Mouse (Mus musculus): ENCODE data around the gene Lancl3. TPM values are rescaled to one million over a fixed set of nuclear protein-coding genes. Genes with fewer than 3 reads are reported as not detected.
"Not testable (repeated sequence)": the region's sequence is repeated elsewhere in the genome, so short reads cannot be mapped to it uniquely, and the experiment has no call there.

The Lancl3 gene
- polyA plus RNA-seq, 1 experiment from 2014 or later: 0.70 TPM

DNA sequence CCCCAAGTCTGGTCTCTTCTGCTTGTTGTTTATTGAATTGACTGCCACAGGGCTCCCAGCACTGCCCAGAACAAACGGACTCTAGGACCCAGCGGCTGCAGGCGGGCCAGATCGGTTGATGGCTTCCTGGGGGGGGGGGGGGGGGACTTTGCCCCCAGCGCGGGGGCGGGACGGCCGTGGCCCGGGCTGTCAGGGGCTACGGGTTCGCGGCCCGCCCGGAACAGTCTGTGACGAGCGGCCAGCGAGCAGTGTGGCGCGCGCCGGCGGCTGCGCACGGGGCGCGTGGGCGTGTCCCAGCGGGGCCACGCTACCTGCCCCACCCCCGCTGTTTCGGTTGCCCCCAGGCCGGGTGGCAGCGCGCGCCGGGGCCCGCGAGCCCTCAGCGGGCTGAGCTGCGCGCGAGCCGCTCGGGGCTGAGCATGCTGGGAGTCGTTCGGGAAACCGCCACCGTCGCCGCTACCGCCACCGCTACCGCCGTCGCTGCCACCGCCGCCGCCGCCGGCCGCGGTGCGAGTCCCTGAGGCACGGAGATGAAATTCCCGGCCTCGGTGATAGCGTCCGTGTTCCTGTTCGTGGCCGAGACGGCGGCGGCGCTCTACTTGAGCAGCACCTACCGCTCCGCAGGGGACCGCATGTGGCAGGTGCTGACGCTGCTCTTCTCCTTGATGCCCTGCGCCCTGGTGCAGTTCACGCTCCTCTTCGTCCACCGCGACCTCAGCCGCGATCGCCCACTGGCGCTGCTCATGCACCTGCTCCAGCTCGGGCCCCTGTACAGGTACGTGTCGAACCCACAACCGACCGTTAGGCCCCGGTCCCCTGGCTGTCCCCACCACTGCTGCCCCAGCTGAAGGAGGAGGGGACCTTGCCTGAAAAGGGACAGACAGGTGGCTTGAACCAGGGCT is 73.0 kb downstream of the Lancl3 start, which contains the start of gene Xk:
Xk (plus strand) TSS at position 297 of the 902 bp plus-strand sequence.
- Histone ChIP-seq H3K27me3 (replicated peaks; ENCODE audit: control insufficient read depth, insufficient read depth, low read length) (no peaks in the 10 kb centered on the region), H3K4me3 (ENCODE audit: low read depth, low read length) (peak within 1 kb of the TSS; percentile 46), H3K27ac (ENCODE audit: low read depth) (0 out of 2 replicates have a peak within 1 kb of the TSS, but pooled peaks have one; percentile 22), H3K4me2 (ENCODE audit: low read length) (peak within 1 kb of the TSS; percentile 40), H3K9me3 (ENCODE audit: control insufficient read depth, low read length) (no peaks in the 10 kb centered on the region), H3K9ac (ENCODE audit: low read length) (peak within 1 kb of the TSS; percentile 45), H3K36me3 (ENCODE audit: control insufficient read depth, insufficient read depth, low read length) (no peaks in the 10 kb centered on the region), H3K4me1 (replicated peaks; ENCODE audit: control insufficient read depth, insufficient read depth, low read length) (no peaks in the 10 kb centered on the region)
- 8% methylated on average over 60 of the region's 94 CpGs for WGBS
- peak; percentile 72 for DNase-seq (ENCODE audit: low spot score)
- ATAC-seq (replicated peaks; ENCODE audit: low FRiP score, low TSS enrichment, low read depth): peak; percentile 91

DNA sequence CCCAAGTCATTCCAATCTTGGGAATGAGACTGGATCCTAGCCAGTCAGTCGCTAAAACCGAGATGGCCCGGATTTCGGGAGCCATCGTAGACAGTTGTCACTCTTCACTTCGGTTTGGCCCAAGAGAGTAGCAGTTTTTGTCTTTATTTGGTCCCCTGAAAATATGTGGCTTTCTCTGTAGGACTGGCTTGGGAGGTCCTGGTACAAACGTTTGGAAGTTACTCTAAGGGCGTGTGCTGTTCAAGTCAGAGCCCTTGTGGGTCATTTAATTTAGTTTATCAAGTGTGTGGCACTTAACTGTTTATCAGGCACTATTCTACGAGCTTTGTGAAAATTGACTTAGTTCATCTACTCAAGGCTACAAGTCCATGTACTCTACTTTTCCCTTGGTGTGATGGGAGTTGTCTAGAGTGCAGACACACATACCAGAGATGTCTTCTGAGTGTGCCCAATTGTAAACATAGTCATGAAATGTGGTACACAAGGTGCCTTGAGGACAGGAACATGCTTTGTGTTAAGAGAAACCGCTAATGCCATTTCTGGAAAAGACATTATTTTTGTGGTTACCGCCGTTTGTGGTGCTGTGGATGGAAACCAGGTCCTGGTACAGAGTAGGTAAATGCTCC is 73.8 kb downstream of the Lancl3 start:
- no peak overlapping the region for H3K27ac ChIP-seq (ENCODE audit: low read depth)
- H3K36me3 ChIP-seq (ENCODE audit: control insufficient read depth, insufficient read depth, low read length): no peaks in the 10 kb centered on the region
- H3K9ac ChIP-seq (ENCODE audit: low read length): no peak overlapping the region
- H3K27me3 ChIP-seq (replicated peaks; ENCODE audit: control insufficient read depth, insufficient read depth, low read length): no peaks in the 10 kb centered on the region
- H3K4me2 ChIP-seq (ENCODE audit: low read length): peak overlapping the region; percentile 40
- 56% methylated on average over 12 of the region's 12 CpGs for WGBS
- no peak for ATAC-seq (replicated peaks; ENCODE audit: low FRiP score, low TSS enrichment, low read depth)
- no peaks in the 10 kb centered on the region for H3K4me1 ChIP-seq (replicated peaks; ENCODE audit: control insufficient read depth, insufficient read depth, low read length)
- H3K4me3 ChIP-seq (ENCODE audit: low read depth, low read length): peak overlapping the region; percentile 46
- no peak for DNase-seq (ENCODE audit: low spot score)
- no peaks in the 10 kb centered on the region for H3K9me3 ChIP-seq (ENCODE audit: control insufficient read depth, low read length)

DNA sequence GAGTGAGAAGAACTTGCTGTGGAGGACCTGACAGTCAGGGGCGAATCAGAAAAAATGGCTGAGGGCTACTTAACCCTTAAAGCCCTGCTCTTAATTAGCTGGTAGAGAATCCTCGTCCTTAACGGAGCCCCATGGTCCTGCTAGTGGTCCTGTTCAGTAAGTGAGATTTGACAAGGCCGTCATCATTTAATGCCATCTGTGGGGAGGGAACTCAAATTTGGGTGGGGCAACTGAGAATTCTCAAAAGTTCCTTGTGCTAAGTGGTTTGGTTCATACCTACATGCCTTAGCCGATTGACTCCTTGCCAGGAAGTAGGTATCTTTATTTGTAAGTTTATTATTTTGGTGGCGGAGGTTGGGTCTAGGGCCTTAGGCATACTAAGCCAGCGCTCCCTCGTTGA is 74.6 kb downstream of the Lancl3 start:
- Histone ChIP-seq H3K9ac (ENCODE audit: low read length) (no peak overlapping the region), H3K36me3 (ENCODE audit: control insufficient read depth, insufficient read depth, low read length) (no peaks in the 10 kb centered on the region), H3K4me3 (ENCODE audit: low read depth, low read length) (no peak overlapping the region), H3K27ac (ENCODE audit: low read depth) (no peak overlapping the region), H3K4me2 (ENCODE audit: low read length) (no peak overlapping the region), H3K27me3 (replicated peaks; ENCODE audit: control insufficient read depth, insufficient read depth, low read length) (no peaks in the 10 kb centered on the region), H3K4me1 (replicated peaks; ENCODE audit: control insufficient read depth, insufficient read depth, low read length) (no peaks in the 10 kb centered on the region), H3K9me3 (ENCODE audit: control insufficient read depth, low read length) (no peaks in the 10 kb centered on the region)
- no peak for DNase-seq (ENCODE audit: low spot score)
- 78% methylated on average over 8 of the region's 8 CpGs for WGBS
- ATAC-seq (replicated peaks; ENCODE audit: low FRiP score, low TSS enrichment, low read depth): no peak

DNA sequence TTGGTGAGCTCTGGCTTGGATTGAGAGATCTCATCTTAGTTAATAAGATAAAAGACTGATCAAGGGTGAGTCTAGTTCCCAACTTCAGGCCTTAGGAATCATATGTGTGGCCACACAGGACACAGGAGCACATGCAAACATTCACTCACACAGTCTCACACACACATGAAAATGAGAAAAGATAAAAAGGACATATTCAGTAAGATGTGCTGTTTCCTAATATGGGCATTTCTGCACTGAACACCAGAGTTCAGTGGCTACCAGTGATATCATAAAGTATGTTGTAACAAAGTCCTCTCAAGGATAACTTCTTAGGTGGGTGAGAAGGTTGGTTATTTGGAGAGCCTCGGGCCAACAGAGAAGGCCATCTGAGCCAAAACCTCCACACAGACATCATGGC is 83.8 kb downstream of the Lancl3 start, which contains the start of gene H2al1m:
H2al1m (plus strand) TSS at position 301 of the 400 bp plus-strand sequence.
- ATAC-seq (replicated peaks; ENCODE audit: low FRiP score, low TSS enrichment, low read depth); DNase-seq (ENCODE audit: low spot score); H3K4me3 ChIP-seq (ENCODE audit: low read depth, low read length); H3K27me3 ChIP-seq (replicated peaks; ENCODE audit: control insufficient read depth, insufficient read depth, low read length); H3K27ac ChIP-seq (ENCODE audit: low read depth); H3K4me2 ChIP-seq (ENCODE audit: low read length); H3K4me1 ChIP-seq (replicated peaks; ENCODE audit: control insufficient read depth, insufficient read depth, low read length); H3K9ac ChIP-seq (ENCODE audit: low read length); H3K9me3 ChIP-seq (ENCODE audit: control insufficient read depth, low read length); H3K36me3 ChIP-seq (ENCODE audit: control insufficient read depth, insufficient read depth, low read length): not testable (repeated sequence)
- WGBS: no CpG with 5 or more reads among the region's 1 CpGs

DNA sequence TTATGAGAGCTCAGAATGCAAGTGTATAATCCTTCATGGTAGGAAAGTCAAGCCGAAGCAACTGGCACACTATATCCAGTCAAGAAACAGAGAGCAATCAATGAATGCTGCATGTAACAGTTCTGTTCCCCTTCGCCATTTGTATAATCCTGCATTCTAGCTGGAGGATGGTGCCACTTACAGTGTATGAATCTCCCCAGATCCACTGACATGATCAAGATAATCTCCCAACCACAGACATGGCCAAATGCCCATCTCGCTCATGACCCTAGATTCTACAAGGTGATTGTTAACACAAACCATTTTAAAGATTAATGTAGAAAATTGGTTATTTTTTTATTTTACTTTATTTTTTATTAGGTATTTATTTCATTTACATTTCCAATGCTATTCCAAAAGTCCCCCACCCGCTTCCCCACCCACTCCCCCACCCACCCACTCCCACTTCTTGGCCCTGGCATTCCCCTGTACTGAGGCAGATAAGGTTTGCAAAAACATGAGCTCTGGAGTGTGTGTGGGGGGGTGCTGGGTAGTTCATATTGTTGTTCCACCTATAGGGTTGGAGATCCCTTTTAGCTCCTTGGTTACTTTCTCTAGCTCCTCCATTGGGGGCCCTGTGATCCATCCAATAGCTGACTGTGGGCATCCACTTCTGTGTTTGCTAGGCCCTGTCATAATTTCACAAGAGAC is 93.6 kb downstream of the Lancl3 start:
- 92% methylated on average over 3 of the region's 4 CpGs for WGBS
- H3K4me3 ChIP-seq (ENCODE audit: low read depth, low read length); H3K4me1 ChIP-seq (replicated peaks; ENCODE audit: control insufficient read depth, insufficient read depth, low read length); ATAC-seq (replicated peaks; ENCODE audit: low FRiP score, low TSS enrichment, low read depth); H3K36me3 ChIP-seq (ENCODE audit: control insufficient read depth, insufficient read depth, low read length); H3K27me3 ChIP-seq (replicated peaks; ENCODE audit: control insufficient read depth, insufficient read depth, low read length); H3K27ac ChIP-seq (ENCODE audit: low read depth); H3K9ac ChIP-seq (ENCODE audit: low read length); H3K9me3 ChIP-seq (ENCODE audit: control insufficient read depth, low read length); H3K4me2 ChIP-seq (ENCODE audit: low read length); DNase-seq (ENCODE audit: low spot score): not testable (repeated sequence)

DNA sequence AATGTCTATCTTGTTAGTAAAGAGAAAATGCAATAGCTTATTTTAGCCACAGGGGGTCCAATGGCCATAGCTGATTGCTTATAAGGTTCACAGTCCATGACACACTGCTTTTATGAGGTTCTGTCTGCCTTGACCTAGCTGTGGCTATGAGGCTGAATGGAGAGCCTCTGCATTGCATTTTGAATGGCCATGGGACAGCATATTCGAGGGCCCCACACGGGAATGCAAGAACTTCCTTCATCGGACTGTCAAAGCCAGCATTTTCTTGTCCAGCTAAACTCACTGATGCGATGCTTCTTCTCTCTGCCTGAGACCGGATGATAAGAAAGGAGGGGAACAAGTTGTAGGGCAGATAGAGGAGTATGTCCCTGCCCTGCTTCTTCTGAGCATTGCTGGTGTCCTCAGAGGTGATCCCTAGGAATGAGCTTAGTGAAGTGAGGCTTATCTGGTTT is 98.7 kb downstream of the Lancl3 start:
- Histone ChIP-seq H3K27me3 (replicated peaks; ENCODE audit: control insufficient read depth, insufficient read depth, low read length) (no peaks in the 10 kb centered on the region), H3K4me3 (ENCODE audit: low read depth, low read length) (no peak overlapping the region), H3K27ac (ENCODE audit: low read depth) (no peak overlapping the region), H3K4me2 (ENCODE audit: low read length) (no peak overlapping the region), H3K36me3 (ENCODE audit: control insufficient read depth, insufficient read depth, low read length) (no peaks in the 10 kb centered on the region), H3K9ac (ENCODE audit: low read length) (no peak overlapping the region), H3K4me1 (replicated peaks; ENCODE audit: control insufficient read depth, insufficient read depth, low read length) (no peaks in the 10 kb centered on the region), H3K9me3 (ENCODE audit: control insufficient read depth, low read length) (no peaks in the 10 kb centered on the region)
- WGBS: 94% methylated on average over 5 of the region's 5 CpGs
- ATAC-seq (replicated peaks; ENCODE audit: low FRiP score, low TSS enrichment, low read depth) (no peak), DNase-seq (ENCODE audit: low spot score) (no peak)

DNA sequence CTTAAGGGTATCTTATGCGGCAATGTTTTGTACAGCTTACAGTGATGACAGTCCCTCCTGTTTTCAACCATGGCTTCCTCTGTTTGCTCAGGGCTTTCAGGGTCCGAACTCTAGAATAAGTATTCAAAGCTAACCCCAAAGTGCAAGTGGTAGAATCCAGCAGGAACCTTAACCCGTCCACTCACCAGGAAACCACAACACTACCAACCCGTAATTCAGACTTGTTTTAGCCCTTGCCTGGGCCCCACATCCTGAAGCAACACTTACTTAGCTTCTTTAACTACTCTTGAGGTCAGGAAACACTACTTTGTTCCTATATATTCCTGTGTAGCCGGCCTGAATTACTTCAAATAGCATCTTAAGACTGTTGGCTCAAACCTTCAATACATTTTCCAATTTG is 103.1 kb downstream of the Lancl3 start:
- DNase-seq (ENCODE audit: low spot score) (no peak), ATAC-seq (replicated peaks; ENCODE audit: low FRiP score, low TSS enrichment, low read depth) (no peak)
- no peak overlapping the region for H3K4me2 ChIP-seq (ENCODE audit: low read length)
- H3K4me3 ChIP-seq (ENCODE audit: low read depth, low read length): no peak overlapping the region
- H3K27me3 ChIP-seq (replicated peaks; ENCODE audit: control insufficient read depth, insufficient read depth, low read length): no peaks in the 10 kb centered on the region
- no peak overlapping the region for H3K9ac ChIP-seq (ENCODE audit: low read length)
- H3K4me1 ChIP-seq (replicated peaks; ENCODE audit: control insufficient read depth, insufficient read depth, low read length): no peaks in the 10 kb centered on the region
- 83% methylated on average over 5 of the region's 5 CpGs for WGBS
- H3K36me3 ChIP-seq (ENCODE audit: control insufficient read depth, insufficient read depth, low read length): no peaks in the 10 kb centered on the region
- no peaks in the 10 kb centered on the region for H3K9me3 ChIP-seq (ENCODE audit: control insufficient read depth, low read length)
- no peak overlapping the region for H3K27ac ChIP-seq (ENCODE audit: low read depth)

DNA sequence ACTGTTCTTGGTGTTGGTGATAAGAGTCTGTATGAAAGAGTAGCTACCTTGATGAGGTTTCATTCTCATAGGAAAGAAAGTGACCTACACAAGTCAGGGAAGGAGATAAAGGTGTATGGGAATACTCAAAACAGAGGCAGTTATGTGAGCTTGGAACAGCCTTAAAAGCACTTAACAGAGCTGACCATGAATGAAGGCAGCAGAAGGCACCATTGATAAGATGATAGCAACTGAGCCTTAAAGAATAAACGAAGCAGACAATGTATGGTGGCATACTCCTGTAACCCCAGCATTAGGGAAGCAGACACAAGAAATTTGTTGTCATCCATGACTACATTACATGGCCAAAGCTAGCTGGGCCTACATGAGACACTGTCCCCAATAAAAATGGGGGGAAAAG is 103.8 kb downstream of the Lancl3 start:
- 65% methylated on average over 1 of the region's 1 CpGs for WGBS
- Histone ChIP-seq H3K9ac (ENCODE audit: low read length) (no peak overlapping the region), H3K36me3 (ENCODE audit: control insufficient read depth, insufficient read depth, low read length) (no peaks in the 10 kb centered on the region), H3K27ac (ENCODE audit: low read depth) (no peak overlapping the region), H3K4me3 (ENCODE audit: low read depth, low read length) (no peak overlapping the region), H3K4me2 (ENCODE audit: low read length) (no peak overlapping the region), H3K4me1 (replicated peaks; ENCODE audit: control insufficient read depth, insufficient read depth, low read length) (no peaks in the 10 kb centered on the region), H3K9me3 (ENCODE audit: control insufficient read depth, low read length) (no peaks in the 10 kb centered on the region), H3K27me3 (replicated peaks; ENCODE audit: control insufficient read depth, insufficient read depth, low read length) (no peaks in the 10 kb centered on the region)
- DNase-seq (ENCODE audit: low spot score) (no peak), ATAC-seq (replicated peaks; ENCODE audit: low FRiP score, low TSS enrichment, low read depth) (no peak)
